Mouse (Mus musculus) heart, postnatal 4 days (tissue): ENCODE measurements at regions not wholly inside any gene's neighbourhood (a gene's known extent, or its start where the extent isn't known, plus 50 kb on each side); places are given as distances from the start of the nearest gene placed in this dataset.

ENCODE experiments used
- DNase-seq: peaks from one replicate; pipeline ENCODE4 v3.0.0; 2021

DNA sequence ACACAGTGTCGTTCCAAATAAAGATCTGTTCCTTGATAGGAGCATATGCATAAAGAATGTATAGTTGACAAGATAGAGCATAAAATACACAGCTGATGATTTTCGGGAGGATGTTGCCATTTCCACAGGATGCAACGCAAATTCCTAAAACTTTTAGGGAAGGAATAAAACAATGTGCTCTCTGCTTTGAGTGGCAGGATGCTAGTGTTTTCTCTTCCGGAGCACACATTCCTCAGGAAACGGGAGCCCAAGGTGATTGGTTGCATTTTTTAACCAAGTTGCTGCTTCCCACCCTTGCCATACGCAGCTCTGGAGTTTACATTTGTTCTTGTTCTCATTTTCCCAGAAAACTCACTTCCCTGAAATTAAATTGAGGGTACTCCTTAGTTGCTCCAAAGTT lies 116.8 kb upstream of the Arhgap28 start:
- DNase-seq: no peak

DNA sequence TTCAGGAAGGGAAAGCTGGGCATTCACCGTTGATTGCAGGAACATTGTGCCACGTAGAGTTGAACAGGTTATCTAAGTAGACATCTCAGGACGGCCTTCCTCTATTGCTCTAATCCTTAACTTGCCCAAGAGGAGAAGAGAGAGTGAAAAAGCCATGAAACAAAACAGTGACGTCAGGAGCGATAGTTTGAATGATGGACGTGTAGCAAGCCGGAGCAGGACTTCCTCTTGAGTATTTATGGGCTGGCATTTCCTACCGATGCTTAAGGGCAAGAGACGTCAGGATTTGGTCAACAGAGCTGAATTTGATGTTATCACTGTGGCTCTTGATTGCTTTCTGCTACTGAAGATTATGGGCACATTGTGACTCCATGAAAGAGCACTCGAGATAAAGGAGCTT lies 130.5 kb upstream of the Arhgap28 start:
- DNase-seq: no peak

DNA sequence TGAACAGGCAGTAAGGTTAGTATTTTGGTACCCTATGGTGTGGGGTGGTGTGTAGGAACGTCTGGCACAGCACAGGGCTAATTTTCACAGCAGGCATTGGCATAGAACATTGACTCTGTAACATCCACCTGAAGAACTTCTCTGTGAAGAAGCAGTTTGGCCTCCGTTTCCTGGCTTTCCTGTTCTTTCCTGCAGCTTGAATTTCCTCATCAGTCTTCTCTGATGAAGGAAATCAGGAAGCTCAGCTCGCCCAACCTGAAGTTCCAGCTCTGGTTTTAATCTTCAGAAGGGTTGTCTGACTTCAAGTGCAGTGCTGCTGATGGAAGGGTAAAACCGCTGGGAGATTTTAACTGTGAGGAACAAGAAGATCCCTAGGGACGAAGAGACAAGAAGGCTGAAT lies 131.5 kb upstream of the Arhgap28 start:
- DNase-seq: no peak

- DNase-seq: no peak
Observed at GRCm38 (mm10) chr17:68143307-68143706, 130.3 kb upstream of the L3mbtl4 start.

- no peak for DNase-seq
Observed at GRCm38 (mm10) chr17:68149237-68149792, 124.3 kb upstream of the L3mbtl4 start.

GRCm38 (mm10) chr17:68152438-68153120 lies 121.0 kb upstream of the L3mbtl4 start:
- DNase-seq: no peak

GRCm38 (mm10) chr17:68154879-68155278 lies 118.7 kb upstream of the L3mbtl4 start:
- no peak for DNase-seq

DNA sequence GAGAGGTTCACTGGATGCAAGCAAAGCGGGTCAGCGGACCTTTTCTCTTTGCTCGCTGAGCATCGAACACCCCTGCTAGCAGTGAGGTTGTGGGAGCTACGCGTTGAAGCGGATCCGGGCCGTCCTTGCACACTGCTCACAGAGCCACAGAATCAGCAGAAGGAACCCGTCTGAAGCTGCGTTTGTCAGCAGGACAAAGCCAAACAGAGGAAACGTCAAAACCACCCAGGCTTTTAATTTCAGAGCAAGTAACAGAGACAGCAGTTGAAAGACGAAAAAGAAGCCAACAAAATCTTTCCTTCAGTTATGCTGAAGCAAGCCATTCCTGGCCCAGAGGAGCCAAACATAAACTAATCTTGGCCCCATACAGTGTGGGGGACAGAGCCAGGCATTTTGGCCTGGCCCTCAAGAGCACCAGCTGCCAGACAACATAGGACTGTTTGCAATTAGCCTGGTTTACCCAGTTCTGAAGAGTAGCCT lies 115.4 kb upstream of the L3mbtl4 start:
- peak; percentile 31 for DNase-seq

DNA sequence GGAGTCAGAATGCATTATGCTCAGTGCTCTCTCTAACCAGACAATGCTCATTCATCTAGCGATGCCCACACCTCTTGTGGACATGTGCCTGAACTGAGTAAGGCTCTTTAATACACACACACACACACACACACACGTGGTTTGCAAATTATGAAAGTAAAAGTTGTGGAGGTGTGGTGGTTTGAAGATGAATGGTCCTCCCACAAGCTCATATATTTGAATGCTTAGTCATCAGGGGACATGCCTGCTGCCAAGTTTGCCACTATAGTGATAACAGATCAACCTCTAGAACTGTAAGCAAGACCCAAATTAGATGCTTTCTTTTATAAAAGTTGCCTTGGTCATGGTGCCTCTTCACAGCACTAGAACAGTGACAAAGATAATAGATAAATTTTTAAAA lies 112.5 kb upstream of the L3mbtl4 start:
- DNase-seq: no peak

DNA sequence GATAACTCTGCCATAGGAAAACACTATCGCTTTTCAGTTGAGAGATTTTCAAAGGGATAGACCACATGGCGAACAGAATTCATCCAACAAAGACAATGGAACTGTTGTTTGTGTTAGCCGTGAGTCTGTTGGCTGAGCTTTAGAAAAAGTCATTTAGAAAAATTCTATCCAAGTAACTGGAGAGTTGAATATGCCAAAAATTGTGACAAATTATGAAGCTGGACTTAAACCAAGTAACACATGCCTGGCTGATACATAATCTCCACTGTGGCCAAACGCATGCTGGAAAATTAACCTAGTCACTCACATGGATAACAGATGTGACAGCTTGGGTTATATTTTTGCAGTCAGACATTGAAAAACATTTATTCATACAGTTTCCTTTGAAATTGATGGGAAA lies 110.1 kb upstream of the L3mbtl4 start:
- DNase-seq: no peak

DNA sequence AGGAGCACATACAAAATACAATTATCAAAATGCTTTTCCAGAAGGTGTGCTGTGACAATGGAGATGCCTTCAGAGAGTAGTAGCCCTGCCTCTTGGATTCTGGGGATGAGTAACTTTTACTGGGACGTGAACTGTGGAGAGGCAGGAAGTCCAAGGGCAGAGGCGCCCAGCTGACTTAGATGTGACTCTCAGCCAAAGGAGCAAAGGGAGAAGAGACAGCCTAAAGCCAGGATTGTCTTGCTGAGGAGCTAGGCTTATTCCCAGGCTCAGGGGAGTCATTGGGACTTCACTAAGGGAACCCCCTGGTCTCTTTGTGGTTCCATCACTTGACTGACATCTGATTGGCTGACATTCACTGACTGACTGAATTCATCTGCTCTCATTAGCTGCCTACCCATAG lies 108.9 kb upstream of the L3mbtl4 start:
- no peak for DNase-seq

DNA sequence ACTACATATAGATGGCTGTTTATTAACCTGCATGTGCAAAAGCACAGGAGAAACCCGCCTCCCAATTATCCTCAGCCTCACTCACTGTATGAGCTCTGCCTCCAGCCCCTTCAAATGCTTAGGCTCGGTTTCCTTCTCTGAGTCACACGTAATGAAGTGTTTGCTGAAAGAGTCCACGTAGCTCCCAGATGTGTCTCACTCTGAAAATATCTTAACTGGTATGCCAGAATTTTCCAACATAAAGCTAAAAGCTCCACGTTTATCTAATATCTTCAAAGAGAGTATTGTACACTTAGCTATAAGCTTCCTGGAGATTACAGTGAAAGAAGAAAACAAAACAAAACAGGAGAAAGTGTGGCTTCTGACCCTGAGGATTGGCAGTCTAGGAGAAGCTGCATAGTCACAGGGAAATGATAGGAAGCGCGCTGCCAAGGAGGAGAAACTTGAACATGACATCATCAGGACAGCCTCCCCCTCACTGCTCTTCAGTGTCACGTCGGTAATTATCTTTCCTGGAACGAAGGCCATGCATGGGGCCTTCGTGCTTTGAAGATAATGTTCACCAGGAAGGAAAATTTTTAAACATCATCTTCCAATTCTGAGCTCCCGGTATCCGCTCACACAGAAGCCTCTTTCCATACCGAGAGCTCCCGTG lies 108.3 kb upstream of the L3mbtl4 start:
- peak; percentile 22 for DNase-seq

DNA sequence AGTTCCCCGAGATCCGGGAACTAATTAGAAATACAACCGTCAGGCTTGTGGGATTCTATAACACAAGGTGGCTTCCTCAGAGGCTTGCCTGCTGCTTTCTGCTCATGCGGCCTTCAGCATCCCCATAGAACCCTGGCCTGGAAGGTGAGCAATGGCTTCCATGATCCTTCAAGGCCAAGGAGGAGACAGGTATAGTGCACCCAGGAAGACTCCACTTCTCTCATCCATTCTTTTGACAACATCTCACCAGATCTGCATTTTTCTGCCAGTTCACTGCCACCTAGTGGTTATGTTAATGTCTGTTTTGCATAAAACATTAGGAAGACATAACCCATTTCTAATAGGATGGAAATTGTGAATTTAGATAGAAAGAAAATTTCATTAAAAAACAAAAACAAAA lies 107.2 kb upstream of the L3mbtl4 start:
- DNase-seq: no peak

GRCm38 (mm10) chr17:68172838-68173237 lies 100.8 kb upstream of the L3mbtl4 start:
- DNase-seq: no peak

DNA sequence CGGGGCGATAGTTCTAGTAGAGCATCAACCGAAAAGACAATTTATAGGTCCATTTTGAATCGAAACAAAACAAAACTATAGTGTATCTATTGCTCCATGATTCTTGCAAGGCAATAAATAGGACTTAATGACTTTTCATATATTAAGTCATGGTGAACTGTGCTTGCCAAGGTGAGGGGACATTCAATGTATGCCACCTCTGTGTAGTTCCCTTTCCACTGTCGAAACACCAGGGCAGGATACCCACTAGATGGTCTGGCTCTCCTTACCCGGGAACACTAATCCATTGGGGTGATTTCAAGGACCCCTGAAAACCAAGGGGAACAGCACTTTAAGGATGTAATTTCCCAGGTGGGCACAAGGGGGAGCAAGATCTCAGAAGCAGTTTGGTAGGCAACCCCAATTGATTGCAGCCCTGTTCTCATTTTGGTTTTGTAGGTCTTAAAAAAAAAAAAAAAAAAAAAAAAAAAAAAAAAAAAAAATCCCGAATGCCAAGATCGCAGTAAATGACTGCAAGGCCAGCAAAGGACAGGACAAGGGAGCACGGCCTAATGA lies 96.9 kb upstream of the L3mbtl4 start:
- peak; percentile 65 for DNase-seq

GRCm38 (mm10) chr17:68177835-68178234 lies 95.8 kb upstream of the L3mbtl4 start:
- DNase-seq: peak; percentile 67

GRCm38 (mm10) chr17:68185385-68185784 lies 88.2 kb upstream of the L3mbtl4 start:
- DNase-seq: no peak

GRCm38 (mm10) chr17:68189888-68190287 lies 83.7 kb upstream of the L3mbtl4 start:
- DNase-seq: no peak

DNA sequence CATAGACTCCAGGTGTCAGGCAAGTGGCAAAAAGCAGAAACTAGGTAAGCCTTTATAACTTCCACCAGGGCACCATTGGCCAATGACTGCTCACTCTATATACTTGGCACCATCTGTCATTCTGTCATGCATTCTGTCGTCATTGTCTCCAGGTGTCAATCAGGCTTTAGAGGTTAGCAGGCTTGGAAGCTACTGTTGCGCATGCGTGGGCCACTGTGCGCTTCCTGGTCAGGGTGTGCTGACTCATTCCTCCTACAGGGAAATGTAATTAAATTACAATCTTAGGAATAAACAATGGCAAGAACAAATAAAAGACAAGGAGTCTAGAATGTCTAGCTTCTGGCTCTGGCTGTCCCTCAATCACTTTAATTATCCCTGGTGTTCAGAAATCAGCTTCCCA lies 68.1 kb upstream of the L3mbtl4 start:
- no peak for DNase-seq

GRCm38 (mm10) chr17:68208837-68209236 lies 64.8 kb upstream of the L3mbtl4 start:
- DNase-seq: no peak

DNA sequence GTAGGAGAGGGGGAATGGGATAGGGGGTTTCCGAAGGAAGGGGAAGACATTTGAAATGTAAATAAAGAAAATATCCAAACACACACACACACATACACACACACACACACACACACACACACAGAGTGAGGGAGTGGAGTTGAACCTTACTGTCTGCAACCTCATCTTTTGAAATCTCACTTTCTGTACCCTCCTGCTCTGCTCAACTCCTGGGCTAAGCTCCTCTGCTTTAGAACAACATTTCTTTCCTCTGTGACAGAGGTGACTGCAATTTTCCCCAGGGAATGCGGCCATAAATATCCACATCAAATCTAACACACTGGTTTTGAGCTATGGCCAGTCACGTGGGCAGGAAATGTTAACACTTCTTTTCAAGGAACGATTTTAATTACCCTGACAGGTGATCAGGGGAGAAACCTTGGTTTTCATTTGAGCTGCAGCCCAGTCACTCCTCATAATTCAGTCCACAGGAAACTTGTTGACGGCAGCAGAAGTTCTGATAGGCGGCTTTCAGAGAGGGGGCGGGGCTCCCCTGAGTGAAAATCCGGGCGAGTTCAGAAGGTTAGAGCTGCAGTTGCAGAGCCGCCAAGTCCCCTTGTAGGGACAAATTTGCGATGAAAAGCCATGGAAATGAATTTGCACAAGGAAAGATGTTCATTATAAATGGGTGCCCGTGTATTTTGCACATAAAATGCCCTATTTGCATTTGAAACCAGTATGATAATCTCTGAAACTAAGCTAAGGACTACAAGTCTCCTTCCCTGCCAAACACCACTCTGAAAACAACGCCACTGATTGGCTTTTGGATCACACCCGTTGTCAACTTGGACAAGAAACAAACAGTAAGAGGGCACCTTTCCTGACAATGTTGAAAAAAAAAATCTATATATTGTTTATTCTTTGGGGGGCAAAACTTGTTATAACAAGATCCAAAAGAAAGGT lies 63.0 kb upstream of the L3mbtl4 start:
- peak; percentile 61 for DNase-seq

- peak; percentile 21 for DNase-seq
Observed at GRCm38 (mm10) chr17:68218246-68218645, 55.4 kb upstream of the L3mbtl4 start.

GRCm38 (mm10) chr17:68223170-68223569 lies 50.4 kb upstream of the L3mbtl4 start:
- no peak for DNase-seq
